In the genomic region with DNA sequence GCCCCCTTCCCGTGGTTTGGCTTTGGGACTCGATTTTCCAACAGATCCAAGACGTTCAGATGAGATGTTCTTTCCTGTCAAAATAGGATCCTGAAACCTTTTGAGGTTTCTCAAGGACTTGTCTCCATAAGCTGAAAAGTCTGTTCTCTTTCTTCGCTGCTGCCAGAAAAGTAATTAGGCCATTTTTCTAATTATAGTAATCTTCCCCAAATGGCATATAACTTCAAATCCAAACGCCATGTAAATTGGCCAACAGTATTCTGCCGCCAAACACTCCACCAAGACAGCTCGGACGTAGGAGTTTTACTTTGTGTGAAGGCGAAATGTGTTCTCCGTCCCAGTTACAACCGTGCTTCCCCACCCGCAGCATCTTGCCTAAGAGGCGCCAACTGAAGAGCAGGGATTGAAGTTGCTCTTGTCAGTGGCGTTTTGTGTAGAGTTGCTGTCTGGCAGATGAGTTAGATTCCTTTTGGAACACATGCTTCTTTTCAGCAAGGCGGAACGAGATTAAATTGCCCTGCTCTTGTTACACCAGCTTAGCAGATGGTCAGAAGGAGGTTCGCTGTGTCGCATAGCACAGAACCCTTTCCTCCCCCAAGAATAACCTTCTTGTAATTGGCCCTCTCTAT, we compare ENCODE assay signal across 7 mouse cellular contexts.
A peak's percentile ranks its signal among the peaks of the same experiment; 100 is the strongest.
DNase-seq lines count a peak whose midpoint lies in the region; ATAC-seq and TF ChIP-seq lines count a peak whose summit lies in the region.

No protein-coding gene starts in this region.

- TF ChIP-seq CTCF in E14TG2a.4 (conservative IDR thresholded peaks at IDR 0.05; ENCODE audit: low read length): no peak
- no peak for TF ChIP-seq CTCF in stomach, postnatal 0 days (IDR thresholded peaks at IDR 0.05; ENCODE audit: low read depth)

- ATAC-seq in embryonic facial prominence, embryonic 14.5 days (ENCODE audit: low read depth): peak; percentile 58
- no peak for ATAC-seq in stomach, postnatal 0 days (ENCODE audit: low FRiP score, low TSS enrichment)

- peak overlapping the region; percentile 60 for H3K4me2 ChIP-seq in embryonic facial prominence, embryonic 14.5 days (ENCODE audit: low read depth, low read length)
- H3K4me2 ChIP-seq in stomach, postnatal 0 days (replicated peaks; ENCODE audit: low read depth): peak overlapping the region; percentile 51

- no peaks in the 10 kb centered on the region for H3K9me3 ChIP-seq in E14TG2a.4 (ENCODE audit: low read length)
- no peaks in the 10 kb centered on the region for H3K9me3 ChIP-seq in embryonic facial prominence, embryonic 14.5 days (ENCODE audit: control insufficient read depth, low read length)
- H3K9me3 ChIP-seq in stomach, postnatal 0 days (ENCODE audit: control insufficient read depth, low read length): no peaks in the 10 kb centered on the region

- 9% methylated on average over 18 of the region's 18 CpGs for WGBS in embryonic facial prominence, embryonic 14.5 days
- WGBS in stomach, postnatal 0 days: 24% methylated on average over 18 of the region's 18 CpGs

- DNase-seq in NIH3T3 (ENCODE audit: low read depth): peak; percentile 1
- peak; percentile 86 for DNase-seq in embryonic facial prominence, embryonic 14.5 days (ENCODE audit: low spot score)
- peak; percentile 28 to 61 for DNase-seq in layer of hippocampus, adult 18-20 months (ENCODE audit: low spot score in 2 of 2)
- DNase-seq in lung, postnatal 10 days: peak; percentile 11
- no peak for DNase-seq in stomach, postnatal 0 days (ENCODE audit: low spot score)
- DNase-seq in adrenal gland, postnatal 36 days: no peak

- peaks cover 38% of the 10 kb centered on the region for H3K27me3 ChIP-seq in E14TG2a.4 (ENCODE audit: insufficient read depth, low read length)
- H3K27me3 ChIP-seq in embryonic facial prominence, embryonic 14.5 days (replicated peaks; ENCODE audit: control insufficient read depth, insufficient read depth, low read length): no peaks in the 10 kb centered on the region
- H3K27me3 ChIP-seq in stomach, postnatal 0 days (ENCODE audit: control insufficient read depth, insufficient read depth, low read length): no peaks in the 10 kb centered on the region

- peak overlapping the region; percentile 37 for H3K9ac ChIP-seq in embryonic facial prominence, embryonic 14.5 days (ENCODE audit: low read depth, low read length)
- H3K9ac ChIP-seq in stomach, postnatal 0 days (ENCODE audit: low read length): 0 out of 2 replicates have a peak overlapping the region, but pooled peaks have one; percentile 9

- no peak for TF ChIP-seq EP300 in stomach, postnatal 0 days (optimal IDR thresholded peaks at IDR 0.05)

- peak overlapping the region; percentile 63 for H3K27ac ChIP-seq in embryonic facial prominence, embryonic 14.5 days (replicated peaks; ENCODE audit: low read depth, low read length)
- H3K27ac ChIP-seq in stomach, postnatal 0 days (replicated peaks): peak overlapping the region; percentile 14; the same call in 1 of the 2 replicates

- H3K36me3 ChIP-seq in E14TG2a.4 (ENCODE audit: insufficient read depth, low read length): no peaks in the 10 kb centered on the region
- H3K36me3 ChIP-seq in embryonic facial prominence, embryonic 14.5 days (ENCODE audit: control insufficient read depth, insufficient read depth, low read length): no peaks in the 10 kb centered on the region
- H3K36me3 ChIP-seq in stomach, postnatal 0 days (ENCODE audit: control insufficient read depth, insufficient read depth, low read length): no peaks in the 10 kb centered on the region

- H3K4me1 ChIP-seq in E14TG2a.4 (replicated peaks; ENCODE audit: low read depth, low read length): peaks cover 14% of the 10 kb centered on the region
- peaks cover 28% of the 10 kb centered on the region for H3K4me1 ChIP-seq in embryonic facial prominence, embryonic 14.5 days (ENCODE audit: control insufficient read depth, insufficient read depth, low read length)
- H3K4me1 ChIP-seq in stomach, postnatal 0 days (replicated peaks; ENCODE audit: control insufficient read depth, insufficient read depth): no peaks in the 10 kb centered on the region

- H3K4me3 ChIP-seq in E14TG2a.4 (replicated peaks; ENCODE audit: low read length): peak overlapping the region; percentile 35; the same call in 1 of the 2 replicates
- peak overlapping the region; percentile 32 for H3K4me3 ChIP-seq in embryonic facial prominence, embryonic 14.5 days (ENCODE audit: low read depth, low read length)
- peak overlapping the region; percentile 22 for H3K4me3 ChIP-seq in stomach, postnatal 0 days (ENCODE audit: low read depth, low read length)

Comparison
In these comparisons a context has a peak if more than half of its experiments do, and no peak if none do; other contexts are left out.
1. DNase-seq: peak in NIH3T3 (single experiment), embryonic facial prominence, embryonic 14.5 days (single experiment), layer of hippocampus, adult 18-20 months (2 of 2) and lung, postnatal 10 days (single experiment); none in stomach, postnatal 0 days (single experiment) and adrenal gland, postnatal 36 days (0 of 2).
2. Peak in every context shown above with its lines, with median percentiles within 50 percentile points of each other: H3K4me3 ChIP-seq.